Mouse (Mus musculus) intestine, embryonic 16.5 days (tissue): ENCODE measurements around the gene Tns1. TPM values are rescaled to one million over a fixed set of nuclear protein-coding genes. Genes with fewer than 3 reads are reported as not detected.

Source experiments
- polyA plus RNA-seq: library from polyadenylated mRNA; unstranded; fragments of >200 nt; fragmentation: Nextera tagmentation; extraction: Ambion mirVana; gene quantifications from 2 replicates; pipeline ENCODE4 v1.2.1, GENCODE M21; 2015

Tns1 gene
- polyA plus RNA-seq, 1 experiment from 2014 or later, result 20.2 TPM

Other genes with a start within 250 kb of the Tns1 start
- gene Rufy4, start 1.1 kb upstream of the Tns1 start, polyA plus RNA-seq, result 0.12 and 0.31 TPM in 2 replicates
- gene Cxcr2, start 29.5 kb upstream of the Tns1 start, polyA plus RNA-seq, result 0.22 and 0.27 TPM in 2 replicates
- not detected in 2 replicates for gene Cxcr1, start 70.2 kb upstream of the Tns1 start, polyA plus RNA-seq
- gene Arpc2, start 111.6 kb upstream of the Tns1 start, polyA plus RNA-seq, result 556 and 575 TPM in 2 replicates
- 2.6 and 2.7 TPM in 2 replicates for gene Gpbar1, start 154.1 kb upstream of the Tns1 start, polyA plus RNA-seq
- 246 and 256 TPM in 2 replicates for gene Aamp, start 160.3 kb upstream of the Tns1 start, polyA plus RNA-seq
- 139 and 148 TPM in 2 replicates for gene Pnkd, start 160.5 kb upstream of the Tns1 start, polyA plus RNA-seq
- gene Tmbim1, start 181.2 kb upstream of the Tns1 start, polyA plus RNA-seq, result 77.3 and 79.8 TPM in 2 replicates
- gene Catip, start 237.7 kb upstream of the Tns1 start, polyA plus RNA-seq, result 0.24 and 0.50 TPM in 2 replicates